Mouse (Mus musculus) erythroblast, embryonic 14.5 days (primary cell): Measurements from ENCODE around the gene Zfp385a. TPM values are rescaled to one million over a fixed set of nuclear protein-coding genes. Genes with fewer than 3 reads are reported as not detected.

Experiments used
- H3K27me3 ChIP-seq: 2 replicates; pipeline ENCODE4 v1.6.1; 2012; ENCODE audit warnings: inconsistent platforms; ENCODE audit not compliant: control insufficient read depth
- H3K36me3 ChIP-seq: 2 replicates; pipeline ENCODE4 v1.6.1; 2012; ENCODE audit warnings: mild to moderate bottlenecking, inconsistent platforms; ENCODE audit not compliant: control insufficient read depth
- H3K4me1 ChIP-seq: 2 replicates; pipeline ENCODE4 v1.6.1; 2012; ENCODE audit warnings: inconsistent platforms; ENCODE audit not compliant: control insufficient read depth
- H3K4me3 ChIP-seq: replicated peaks from 2 replicates; pipeline ENCODE3; 2012; ENCODE audit warnings: moderate library complexity, mild to moderate bottlenecking, inconsistent platforms
- H3K9me3 ChIP-seq: 2 replicates; pipeline ENCODE4 v1.6.1; 2012; ENCODE audit warnings: low read length, inconsistent platforms, mixed read lengths; ENCODE audit not compliant: control insufficient read depth
- GATA1 ChIP-seq: IDR thresholded peaks from 2 replicates; pipeline ENCODE4 v1.6.1; 2012; ENCODE audit warnings: low read length, inconsistent platforms, mixed read lengths
- TAL1 ChIP-seq: IDR thresholded peaks from 3 replicates; pipeline ENCODE4 v1.6.1; 2012; ENCODE audit warnings: low read length, inconsistent platforms, mixed read lengths
- polyA plus RNA-seq: library from polyadenylated mRNA; stranded (reverse); fragments of >175 nt; gene quantifications from 2 replicates; pipeline ENCODE4 v1.2.3, GENCODE M21; 2012

The Zfp385a gene
- polyA plus RNA-seq, 1 experiment = 1.6 TPM

DNA sequence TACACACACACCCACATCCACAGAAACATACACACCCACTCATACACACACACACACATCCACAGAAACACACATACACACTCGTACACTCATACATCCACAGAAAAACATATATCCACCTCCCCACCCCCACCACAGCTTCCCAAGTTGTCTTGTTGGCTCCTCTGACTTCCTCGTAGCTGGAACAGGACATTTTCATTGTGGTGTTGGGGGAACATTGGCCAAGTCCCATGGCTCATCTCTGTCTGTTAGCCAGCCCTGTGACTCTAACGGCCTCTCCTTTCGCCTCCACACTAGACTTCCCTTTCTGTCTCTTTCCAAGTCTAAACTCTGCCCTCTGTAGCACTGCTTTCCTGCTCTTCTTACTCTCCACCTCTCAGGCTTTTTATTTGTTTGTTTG lies 17.9 kb upstream of the Zfp385a start:
- H3K27me3 ChIP-seq = no peaks in the 10 kb centered on the region
- H3K36me3 ChIP-seq = peaks cover 35% of the 10 kb centered on the region
- no peak overlapping the region for H3K4me3 ChIP-seq
- H3K9me3 ChIP-seq = no peaks in the 10 kb centered on the region
- TF ChIP-seq TAL1 = no peak
- no peak for TF ChIP-seq GATA1
- peaks cover 22% of the 10 kb centered on the region for H3K4me1 ChIP-seq

- H3K4me3 ChIP-seq = no peak overlapping the region
- TF ChIP-seq GATA1 = no peak
- no peak for TF ChIP-seq TAL1
- no peaks in the 10 kb centered on the region for H3K9me3 ChIP-seq
- H3K4me1 ChIP-seq = peaks cover 10% of the 10 kb centered on the region
- no peaks in the 10 kb centered on the region for H3K27me3 ChIP-seq
- H3K36me3 ChIP-seq = peaks cover 46% of the 10 kb centered on the region
These were observed 16.2 kb upstream of the Zfp385a start for GRCm38 (mm10) chr15:103356130-103356529.

- H3K9me3 ChIP-seq = no peaks in the 10 kb centered on the region
- H3K36me3 ChIP-seq = peaks cover 53% of the 10 kb centered on the region
- H3K27me3 ChIP-seq = no peaks in the 10 kb centered on the region
- H3K4me3 ChIP-seq = no peak overlapping the region
- H3K4me1 ChIP-seq = peaks cover 10% of the 10 kb centered on the region
- TF ChIP-seq GATA1 (no peak), TAL1 (no peak)
These were observed 15.5 kb upstream of the Zfp385a start for GRCm38 (mm10) chr15:103355420-103355819.

DNA sequence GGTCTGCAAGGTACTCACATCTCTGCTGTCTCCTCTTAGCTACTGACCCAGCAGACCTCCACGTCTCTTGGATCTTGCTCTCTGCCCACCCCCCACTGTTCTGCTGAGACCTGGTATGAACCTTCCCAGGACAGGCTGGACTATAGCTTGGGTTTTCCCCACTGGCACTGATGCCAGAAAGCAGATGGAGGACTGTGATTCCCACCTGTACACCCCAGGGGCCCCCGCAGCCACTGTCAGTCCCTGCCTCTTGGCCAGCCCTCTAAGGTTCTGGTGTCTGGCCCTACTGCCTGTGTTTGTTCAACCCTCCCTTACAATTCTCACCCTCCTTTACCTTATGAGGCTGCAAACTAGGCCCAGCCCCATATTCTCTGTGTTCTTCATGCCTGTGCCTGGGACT lies 14.8 kb upstream of the Zfp385a start:
- Histone ChIP-seq H3K36me3 (peaks cover 61% of the 10 kb centered on the region), H3K27me3 (no peaks in the 10 kb centered on the region), H3K9me3 (no peaks in the 10 kb centered on the region), H3K4me3 (no peak overlapping the region), H3K4me1 (peaks cover 10% of the 10 kb centered on the region)
- TF ChIP-seq TAL1 = no peak
- TF ChIP-seq GATA1 = no peak

GRCm38 (mm10) chr15:103353511-103354256 lies 13.8 kb upstream of the Zfp385a start:
- Histone ChIP-seq H3K9me3 (no peaks in the 10 kb centered on the region), H3K4me1 (peaks cover 5% of the 10 kb centered on the region), H3K36me3 (peaks cover 67% of the 10 kb centered on the region), H3K27me3 (no peaks in the 10 kb centered on the region), H3K4me3 (no peak overlapping the region)
- no peak for TF ChIP-seq GATA1
- no peak for TF ChIP-seq TAL1

GRCm38 (mm10) chr15:103352856-103353255 lies 13.0 kb upstream of the Zfp385a start:
- H3K36me3 ChIP-seq = peaks cover 68% of the 10 kb centered on the region
- no peak overlapping the region for H3K4me3 ChIP-seq
- no peaks in the 10 kb centered on the region for H3K4me1 ChIP-seq
- no peaks in the 10 kb centered on the region for H3K27me3 ChIP-seq
- H3K9me3 ChIP-seq = no peaks in the 10 kb centered on the region
- TF ChIP-seq TAL1 = no peak
- no peak for TF ChIP-seq GATA1

DNA sequence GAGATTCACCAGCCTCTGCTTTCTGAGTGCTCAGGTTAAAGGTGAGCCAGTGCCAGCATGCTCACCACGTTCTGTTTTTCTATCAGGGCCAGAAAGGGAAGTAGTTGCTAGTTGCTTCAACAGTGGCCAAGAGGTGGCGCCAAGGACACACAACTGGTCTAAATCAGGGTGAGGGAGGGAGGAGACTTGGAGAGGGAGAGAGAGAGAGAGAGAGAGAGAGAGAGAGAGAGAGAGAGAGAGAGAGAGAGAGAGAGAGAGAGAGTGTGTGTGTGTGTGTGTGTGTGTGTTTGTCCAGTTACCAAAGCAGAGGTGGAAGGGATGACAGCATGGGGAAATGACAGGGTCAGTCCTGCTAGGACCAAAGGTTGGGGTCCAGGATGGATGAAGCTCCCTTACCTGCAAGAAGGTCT lies 7.4 kb upstream of the Zfp385a start:
- Histone ChIP-seq H3K9me3 (no peaks in the 10 kb centered on the region), H3K36me3 (peaks cover 46% of the 10 kb centered on the region), H3K4me3 (no peak overlapping the region), H3K27me3 (peaks cover under 1% of the 10 kb centered on the region; the same call in 1 of the 2 replicates), H3K4me1 (no peaks in the 10 kb centered on the region)
- TF ChIP-seq TAL1 (no peak), GATA1 (no peak)

DNA sequence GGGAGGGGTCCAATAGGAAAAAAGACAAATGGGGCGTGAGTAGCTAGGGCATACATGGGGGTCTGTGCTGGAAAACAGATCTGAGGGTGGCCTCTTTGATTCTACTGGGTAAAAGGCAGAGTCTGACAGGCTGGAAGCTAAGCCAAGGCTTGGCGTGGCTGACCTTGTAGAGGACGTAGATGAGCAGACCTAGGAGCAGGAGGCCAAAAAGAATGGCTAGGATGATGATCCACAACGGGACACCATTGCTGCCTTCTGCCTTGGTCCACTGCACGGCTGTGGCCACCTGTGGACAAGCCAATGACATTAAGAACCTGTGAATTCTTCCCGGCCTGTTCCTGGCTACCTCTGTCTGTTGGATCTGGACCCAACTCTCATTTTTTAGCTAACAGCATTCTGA lies 5.9 kb upstream of the Zfp385a start:
- no peak for TF ChIP-seq GATA1
- TF ChIP-seq TAL1 = no peak
- Histone ChIP-seq H3K4me1 (no peaks in the 10 kb centered on the region; the same call in 1 of the 2 replicates), H3K36me3 (peaks cover 34% of the 10 kb centered on the region), H3K4me3 (no peak overlapping the region), H3K27me3 (peaks cover 15% of the 10 kb centered on the region), H3K9me3 (no peaks in the 10 kb centered on the region)

- TF ChIP-seq GATA1 = no peak
- Histone ChIP-seq H3K27me3 (peaks cover 37% of the 10 kb centered on the region), H3K36me3 (peaks cover 16% of the 10 kb centered on the region), H3K4me1 (peaks cover 21% of the 10 kb centered on the region), H3K9me3 (no peaks in the 10 kb centered on the region), H3K4me3 (no peak overlapping the region)
These were observed 3.7 kb upstream of the Zfp385a start for GRCm38 (mm10) chr15:103343556-103343955.

- peaks cover 26% of the 10 kb centered on the region for H3K4me1 ChIP-seq
- peaks cover 43% of the 10 kb centered on the region for H3K27me3 ChIP-seq
- no peak overlapping the region for H3K4me3 ChIP-seq
- H3K9me3 ChIP-seq = no peaks in the 10 kb centered on the region
- TF ChIP-seq GATA1 (no peak), TAL1 (no peak)
- peaks cover 16% of the 10 kb centered on the region for H3K36me3 ChIP-seq
These were observed 3.1 kb upstream of the Zfp385a start for GRCm38 (mm10) chr15:103343008-103343407.
